Mouse (Mus musculus) forebrain, embryonic 11.5 days (tissue): ENCODE measurements at regions not wholly inside any gene's neighbourhood (a gene's known extent, or its start where the extent isn't known, plus 50 kb on each side); places are given as distances from the start of the nearest gene placed in this dataset.

Experiments
- ATAC-seq: fragments of 200-750 bp; cut with Nextera tagmentation; replicated peaks from 2 replicates; pipeline ENCODE4 v1.8.0; 2017; ENCODE audit warnings: moderate TSS enrichment; ENCODE audit not compliant: low FRiP score
- DNase-seq: peaks from one replicate; pipeline ENCODE4 v3.0.0-alpha.2; 2017; ENCODE audit warnings: low spot score
- H3K27ac ChIP-seq: fragments of 300-500 bp; sonication (generic); 2 replicates; pipeline ENCODE4 v1.5.1; 2014; ENCODE audit warnings: low read depth, low read length
- H3K27me3 ChIP-seq: fragments of 300-500 bp; sonication (generic); 2 replicates; pipeline ENCODE4 v1.6.1; 2014; ENCODE audit warnings: mild to moderate bottlenecking, low read length, mixed read lengths; ENCODE audit not compliant: control insufficient read depth, insufficient read depth
- H3K36me3 ChIP-seq: fragments of 300-500 bp; sonication (generic); 2 replicates; pipeline ENCODE4 v1.6.1; 2014; ENCODE audit warnings: mild to moderate bottlenecking, low read length, moderate library complexity, mixed read lengths; ENCODE audit not compliant: control insufficient read depth, insufficient read depth
- H3K4me1 ChIP-seq: fragments of 300-500 bp; sonication (generic); replicated peaks from 2 replicates; pipeline ENCODE4 v1.6.1; 2014; ENCODE audit warnings: low read length, mixed read lengths; ENCODE audit not compliant: control insufficient read depth, insufficient read depth
- H3K4me2 ChIP-seq: fragments of 300-500 bp; sonication (generic); 2 replicates; pipeline ENCODE4 v1.6.1; 2014; ENCODE audit warnings: low read depth, mild to moderate bottlenecking, low read length, moderate library complexity, mixed read lengths; ENCODE audit not compliant: severe bottlenecking
- H3K4me3 ChIP-seq: fragments of 300-500 bp; sonication (generic); 2 replicates; pipeline ENCODE4 v1.5.1; 2014; ENCODE audit warnings: low read depth, low read length
- H3K9ac ChIP-seq: fragments of 300-500 bp; sonication (generic); 2 replicates; pipeline ENCODE4 v1.6.1; 2014; ENCODE audit warnings: low read length
- H3K9me3 ChIP-seq: fragments of 300-500 bp; sonication (generic); 2 replicates; pipeline ENCODE4 v1.6.1; 2016; ENCODE audit warnings: low read length, mixed read lengths; ENCODE audit not compliant: control insufficient read depth
- WGBS: fragments of 180-500 bp; shearing (Covaris S2); extraction: QIAGEN DNeasy Blood & Tissue Kit; methylation state at CpG from one replicate; pipeline ENCODE4 v1.1.7; 2014; 5-methylcytosine and 5-hydroxymethylcytosine counted together

- WGBS: 84% methylated on average over 1 of the region's 1 CpGs
- Histone ChIP-seq H3K27me3 (no peaks in the 10 kb centered on the region), H3K4me1 (no peaks in the 10 kb centered on the region), H3K36me3 (no peaks in the 10 kb centered on the region), H3K9me3 (no peaks in the 10 kb centered on the region), H3K4me3 (no peak overlapping the region), H3K27ac (no peak overlapping the region), H3K9ac (no peak overlapping the region), H3K4me2 (no peak overlapping the region)
- ATAC-seq (no peak), DNase-seq (no peak)
Observed at GRCm38 (mm10) chr5:62113226-62113625, 304.6 kb downstream of the G6pd2 start.

GRCm38 (mm10) chr5:62113664-62114063 lies 305.0 kb downstream of the G6pd2 start:
- Histone ChIP-seq H3K4me1 (no peaks in the 10 kb centered on the region), H3K4me3 (no peak overlapping the region), H3K36me3 (no peaks in the 10 kb centered on the region), H3K4me2 (no peak overlapping the region), H3K27me3 (no peaks in the 10 kb centered on the region), H3K9ac (no peak overlapping the region), H3K27ac (no peak overlapping the region), H3K9me3 (no peaks in the 10 kb centered on the region)
- DNase-seq (no peak), ATAC-seq (no peak)
- WGBS: 90% methylated on average over 1 of the region's 1 CpGs

GRCm38 (mm10) chr5:62145178-62145577 lies 336.6 kb downstream of the G6pd2 start:
- DNase-seq: no peak

GRCm38 (mm10) chr5:62147399-62147798 lies 338.8 kb downstream of the G6pd2 start:
- DNase-seq: no peak
- H3K27me3 ChIP-seq: no peaks in the 10 kb centered on the region
- no peaks in the 10 kb centered on the region for H3K4me1 ChIP-seq
- no peaks in the 10 kb centered on the region for H3K9me3 ChIP-seq
- no peaks in the 10 kb centered on the region for H3K36me3 ChIP-seq
- peak; percentile 55 for ATAC-seq
- H3K9ac ChIP-seq: no peak overlapping the region
- H3K4me2 ChIP-seq: no peak overlapping the region
- H3K4me3 ChIP-seq: no peak overlapping the region
- H3K27ac ChIP-seq: no peak overlapping the region

More at GRCm38 (mm10) chr5:62145178-62145577, 336.6 kb downstream of the G6pd2 start:
- no peak overlapping the region for H3K27ac ChIP-seq
- H3K9me3 ChIP-seq: no peaks in the 10 kb centered on the region
- H3K4me1 ChIP-seq: no peaks in the 10 kb centered on the region
- no peak overlapping the region for H3K9ac ChIP-seq
- no peak overlapping the region for H3K4me3 ChIP-seq
- no peak overlapping the region for H3K4me2 ChIP-seq
- ATAC-seq: no peak
- H3K27me3 ChIP-seq: no peaks in the 10 kb centered on the region
- H3K36me3 ChIP-seq: no peaks in the 10 kb centered on the region

GRCm38 (mm10) chr5:62160528-62160927 lies 351.9 kb downstream of the G6pd2 start:
- Histone ChIP-seq H3K4me3 (no peak overlapping the region), H3K4me2 (no peak overlapping the region), H3K4me1 (no peaks in the 10 kb centered on the region), H3K27ac (no peak overlapping the region), H3K36me3 (no peaks in the 10 kb centered on the region), H3K9me3 (no peaks in the 10 kb centered on the region), H3K27me3 (no peaks in the 10 kb centered on the region), H3K9ac (no peak overlapping the region)
- ATAC-seq: no peak
- WGBS: 91% methylated on average over 2 of the region's 2 CpGs
- no peak for DNase-seq

GRCm38 (mm10) chr5:62192073-62192472 lies 383.5 kb downstream of the G6pd2 start:
- ATAC-seq: no peak
- H3K9ac ChIP-seq: no peak overlapping the region
- WGBS: 93% methylated on average over 2 of the region's 2 CpGs
- no peaks in the 10 kb centered on the region for H3K36me3 ChIP-seq
- no peak overlapping the region for H3K4me2 ChIP-seq
- H3K4me3 ChIP-seq: no peak overlapping the region
- no peak overlapping the region for H3K27ac ChIP-seq
- no peak for DNase-seq
- H3K4me1 ChIP-seq: no peaks in the 10 kb centered on the region
- H3K27me3 ChIP-seq: no peaks in the 10 kb centered on the region
- H3K9me3 ChIP-seq: no peaks in the 10 kb centered on the region

GRCm38 (mm10) chr5:62205384-62205783 lies 396.8 kb downstream of the G6pd2 start:
- H3K36me3 ChIP-seq: no peaks in the 10 kb centered on the region
- ATAC-seq: no peak
- H3K27ac ChIP-seq: no peak overlapping the region
- H3K9ac ChIP-seq: no peak overlapping the region
- H3K27me3 ChIP-seq: no peaks in the 10 kb centered on the region
- DNase-seq: no peak
- no peaks in the 10 kb centered on the region for H3K4me1 ChIP-seq
- 63% methylated on average over 2 of the region's 2 CpGs for WGBS
- H3K4me3 ChIP-seq: no peak overlapping the region
- H3K9me3 ChIP-seq: no peaks in the 10 kb centered on the region
- H3K4me2 ChIP-seq: no peak overlapping the region
